Mouse (Mus musculus) embryonic stem cell, embryonic (primary cell): Measurements from ENCODE around the gene Hnf1a.

Experiments
- CTCF ChIA-PET, 4 experiments: fragments of 300-600 bp in 2 of 4; fragments of 350-600 bp in 2 of 4; sonication (Branson Sonifier 250); formaldehyde crosslinking; loops; one replicate each; lab custom pipeline; 2022; ENCODE audit warnings: inconsistent platforms in 2 of 4; lab: Charles Lee
- POLR2A ChIA-PET, 4 experiments: fragments of 300-600 bp in 2 of 4; fragments of 350-600 bp in 2 of 4; sonication (Branson Sonifier 250); formaldehyde crosslinking; loops; one replicate each; lab custom pipeline; 2022; ENCODE audit warnings: antibody characterized with exemption in 4 of 4, inconsistent platforms in 1 of 4; lab: Charles Lee

The Hnf1a gene

GRCm38 (mm10) chr5:114970824-114971227, at the start of gene Hnf1a:
Gene Hnf1a, minus strand, starts transcription at chr5:114971094.
- CTCF ChIA-PET, result interaction anchor here (0.6 to 1.9 kb wide), 10 partner anchors 8 to 1229 kb away, joined by 3 to 19 read pairs (median 4); no protein-coding TSS in a partner anchor
- POLR2A ChIA-PET, result interaction anchor here (0.6 to 2.5 kb wide), 29 partner anchors 8 to 520 kb away, joined by 3 to 13 read pairs (median 3); partner anchors contain the start of genes 2210016L21Rik (in 1 of the 4), Acads (in 1 of the 4) and Gm9936 (in 1 of the 4)

GRCm38 (mm10) chr5:115018813-115019212, 47.9 kb upstream of the Hnf1a start:
- ChIA-PET CTCF (interaction anchor here in 2 of 4 experiments (0.7 to 1.2 kb wide), 2 partner anchors 15 to 40 kb away, joined by 3 read pairs; no protein-coding TSS in a partner anchor), POLR2A (interaction anchor here in 3 of 4 experiments (0.7 to 14.8 kb wide), 12 partner anchors 8 to 96 kb away, joined by 3 to 98 read pairs (median 4); partner anchors contain the start of gene Sppl3 (in 1 of the 3))

GRCm38 (mm10) chr5:115018270-115018669, 47.4 kb upstream of the Hnf1a start:
- POLR2A ChIA-PET, result interaction anchor here in 3 of 4 experiments (0.8 to 14.8 kb wide), 8 partner anchors 9 to 45 kb away, joined by 3 to 98 read pairs (median 4); partner anchors contain the start of gene Sppl3 (in 1 of the 3)
- CTCF ChIA-PET, result interaction anchor here in 1 of 4 experiments (1.2 kb wide), 1 partner anchor 40 kb away, joined by 3 read pairs; no protein-coding TSS in a partner anchor

- ChIA-PET CTCF (no interaction called here), POLR2A (interaction anchor here in 1 of 4 experiments (2.1 kb wide), 1 partner anchor 12 kb away, joined by 9 read pairs; no protein-coding TSS in a partner anchor)
Observed at GRCm38 (mm10) chr5:115015121-115015520, 44.2 kb upstream of the Hnf1a start.

- CTCF ChIA-PET, result no interaction called here
- POLR2A ChIA-PET, result interaction anchor here in 2 of 4 experiments (0.7 to 7.8 kb wide), 13 partner anchors 8 to 166 kb away, joined by 3 to 82 read pairs (median 3); no protein-coding TSS in a partner anchor
Observed at GRCm38 (mm10) chr5:115014570-115014969, 43.7 kb upstream of the Hnf1a start.

- ChIA-PET POLR2A (interaction anchor here in 3 of 4 experiments (0.8 to 7.8 kb wide), 21 partner anchors 9 to 160 kb away, joined by 3 to 82 read pairs (median 4); no protein-coding TSS in a partner anchor), CTCF (interaction anchor here in 1 of 4 experiments (1.0 to 2.3 kb wide), 2 partner anchors 18 to 34 kb away, joined by 3 to 6 read pairs; no protein-coding TSS in a partner anchor)
Observed at GRCm38 (mm10) chr5:115013436-115013835, 42.5 kb upstream of the Hnf1a start.

- POLR2A ChIA-PET, result interaction anchor here in 3 of 4 experiments (0.5 to 7.8 kb wide), 15 partner anchors 10 to 261 kb away, joined by 3 to 82 read pairs (median 5); partner anchors contain the start of gene Rnf10 (in 1 of the 3)
- CTCF ChIA-PET, result interaction anchor here in 1 of 4 experiments (0.9 to 2.3 kb wide), 2 partner anchors 33 to 487 kb away, joined by 3 to 6 read pairs; no protein-coding TSS in a partner anchor
Observed at GRCm38 (mm10) chr5:115011519-115012261, 40.8 kb upstream of the Hnf1a start.

- CTCF ChIA-PET, result interaction anchor here in 2 of 4 experiments (0.6 to 1.9 kb wide), 2 partner anchors 32 to 1024 kb away, joined by 3 to 6 read pairs; no protein-coding TSS in a partner anchor
- POLR2A ChIA-PET, result interaction anchor here in 3 of 4 experiments (0.5 to 8.7 kb wide), 9 partner anchors 11 to 261 kb away, joined by 3 to 98 read pairs (median 5); partner anchors contain the start of gene Rnf10 (in 1 of the 3)
Observed at GRCm38 (mm10) chr5:115011217-115011518, 40.3 kb upstream of the Hnf1a start.

GRCm38 (mm10) chr5:115010577-115011216, 39.8 kb upstream of the Hnf1a start, which contains the start of gene Sppl3:
Gene Sppl3, plus strand, starts transcription at chr5:115011137.
- CTCF ChIA-PET, result interaction anchor here in 3 of 4 experiments (0.6 to 1.9 kb wide), 3 partner anchors 31 to 1024 kb away, joined by 3 to 6 read pairs (median 3); no protein-coding TSS in a partner anchor
- POLR2A ChIA-PET, result interaction anchor here (0.5 to 8.7 kb wide), 30 partner anchors 10 to 479 kb away, joined by 3 to 98 read pairs (median 4); partner anchors contain the start of genes Hnf1a (in 2 of the 4), 2210016L21Rik (in 1 of the 4) and Rnf10 (in 1 of the 4)

GRCm38 (mm10) chr5:115009961-115010360, 39.1 kb upstream of the Hnf1a start:
- POLR2A ChIA-PET, result interaction anchor here in 3 of 4 experiments (0.6 to 8.7 kb wide), 37 partner anchors 10 to 479 kb away, joined by 3 to 98 read pairs (median 4); partner anchors contain the start of genes Hnf1a (in 2 of the 3), 1500011B03Rik (in 1 of the 3), 2210016L21Rik (in 1 of the 3) and Rnf10 (in 1 of the 3)
- CTCF ChIA-PET, result interaction anchor here in 2 of 4 experiments (1.5 to 1.9 kb wide), 2 partner anchors 30 to 31 kb away, joined by 3 to 6 read pairs; no protein-coding TSS in a partner anchor

- ChIA-PET CTCF (interaction anchor here in 2 of 4 experiments (1.5 to 1.9 kb wide), 2 partner anchors 29 to 30 kb away, joined by 3 to 6 read pairs; no protein-coding TSS in a partner anchor), POLR2A (interaction anchor here in 3 of 4 experiments (0.6 to 8.7 kb wide), 27 partner anchors 9 to 480 kb away, joined by 3 to 98 read pairs (median 4); partner anchors contain the start of genes Hnf1a (in 2 of the 3) and 1500011B03Rik (in 1 of the 3))
Observed at GRCm38 (mm10) chr5:115009143-115009542, 38.2 kb upstream of the Hnf1a start.

GRCm38 (mm10) chr5:115008307-115008706, 37.4 kb upstream of the Hnf1a start:
- ChIA-PET POLR2A (interaction anchor here in 3 of 4 experiments (0.6 to 8.7 kb wide), 17 partner anchors 8 to 233 kb away, joined by 3 to 98 read pairs (median 5); partner anchors contain the start of gene Mlec (in 1 of the 3)), CTCF (no interaction called here)

GRCm38 (mm10) chr5:115007768-115008167, 36.9 kb upstream of the Hnf1a start:
- POLR2A ChIA-PET, result interaction anchor here (0.5 to 8.7 kb wide), 19 partner anchors 8 to 258 kb away, joined by 3 to 98 read pairs (median 4); partner anchors contain the start of gene Mlec (in 1 of the 4)
- CTCF ChIA-PET, result interaction anchor here in 1 of 4 experiments (0.8 kb wide), 1 partner anchor 28 kb away, joined by 3 read pairs; no protein-coding TSS in a partner anchor

- ChIA-PET CTCF (interaction anchor here in 3 of 4 experiments (0.6 kb wide), 3 partner anchors 24 to 521 kb away, joined by 3 read pairs; no protein-coding TSS in a partner anchor), POLR2A (interaction anchor here in 3 of 4 experiments (0.6 to 8.7 kb wide), 12 partner anchors 11 to 492 kb away, joined by 3 to 98 read pairs (median 3); partner anchors contain the start of gene Hnf1a (in 1 of the 3))
Observed at GRCm38 (mm10) chr5:115003224-115003873, 32.5 kb upstream of the Hnf1a start.

- ChIA-PET CTCF (no interaction called here), POLR2A (interaction anchor here in 2 of 4 experiments (0.6 to 8.7 kb wide), 3 partner anchors 23 to 32 kb away, joined by 3 to 98 read pairs (median 3); partner anchors contain the start of gene Hnf1a (in 1 of the 2))
Observed at GRCm38 (mm10) chr5:115002781-115003180, 31.9 kb upstream of the Hnf1a start.

GRCm38 (mm10) chr5:115001464-115001863, 30.6 kb upstream of the Hnf1a start:
- CTCF ChIA-PET, result interaction anchor here in 2 of 4 experiments (0.7 to 1.0 kb wide), 3 partner anchors 23 to 257 kb away, joined by 3 read pairs; no protein-coding TSS in a partner anchor
- POLR2A ChIA-PET, result interaction anchor here in 3 of 4 experiments (0.7 to 7.7 kb wide), 12 partner anchors 9 to 185 kb away, joined by 3 to 82 read pairs (median 4); partner anchors contain the start of gene Sppl3 (in 3 of the 3)
